Mouse (Mus musculus): Measurements from ENCODE around the gene Grb10. TPM values are rescaled to one million over a fixed set of nuclear protein-coding genes. Genes with fewer than 3 reads are reported as not detected.

Grb10 gene
- total RNA-seq (2023): 1 to 10 TPM in 1 of 2 experiments, under 1 TPM in 1; 0.49 to 1.3 TPM

DNA sequence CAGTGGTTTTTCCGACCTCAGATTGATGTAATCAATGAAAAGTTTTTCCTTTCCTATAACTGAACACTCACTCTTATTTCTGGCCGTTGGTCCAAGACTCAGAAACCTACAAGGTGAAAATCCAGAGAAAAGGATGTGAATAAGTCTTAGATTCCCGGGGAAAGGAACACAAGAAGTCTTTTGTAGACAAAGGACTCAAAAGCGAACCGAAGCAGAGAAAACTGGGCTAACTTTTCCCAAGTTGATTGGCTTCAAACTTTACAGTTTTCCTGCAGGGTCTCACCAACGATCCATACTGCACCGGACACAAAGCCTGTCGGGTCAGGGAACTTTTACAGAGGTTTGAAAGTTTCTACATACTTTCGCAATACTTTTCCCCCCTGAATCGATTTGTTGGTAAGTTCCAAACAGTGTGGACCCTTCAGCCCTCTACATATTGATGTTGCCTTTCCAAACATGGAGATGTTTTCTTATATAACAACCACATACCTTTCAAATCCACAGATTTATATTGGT, at the start of gene Grb10:
Gene Grb10 (minus strand): TSS at position 214 of the 516 bp plus-strand sequence.

GRCm38 (mm10) chr11:11897645-11898357, 140.7 kb downstream of the Grb10 start, which contains the start of gene Ddc:
Ddc (minus strand) TSS chr11:11898144.

Other genes starting within 250 kb of the Grb10 start
- 10 to 100 TPM; 15.4 to 15.7 TPM for gene Fignl1, start 229.7 kb downstream of the Grb10 start, total RNA-seq (2023)
- not detected for gene Ddc, start 140.5 kb downstream of the Grb10 start, total RNA-seq (2023)

Data from neutrophil, adult 59 days (primary cell).